Mouse (Mus musculus) intestine, embryonic 15.5 days (tissue): ENCODE data around the gene Mn1. TPM values are rescaled to one million over a fixed set of nuclear protein-coding genes. Genes with fewer than 3 reads are reported as not detected.
A peak's percentile ranks its signal among the peaks of the same experiment; 100 is the strongest.

Experiments used
- ATAC-seq: fragments of 200-750 bp; cut with Nextera tagmentation; 2 replicates; pipeline ENCODE4 v1.8.0; 2017; ENCODE audit warnings: moderate TSS enrichment, moderate library complexity
- H3K27ac ChIP-seq: fragments of 300-500 bp; sonication (generic); 2 replicates; pipeline ENCODE4 v1.5.1; 2015; ENCODE audit warnings: mild to moderate bottlenecking, inconsistent platforms
- H3K27me3 ChIP-seq: fragments of 300-500 bp; sonication (generic); replicated peaks from 2 replicates; pipeline ENCODE4 v1.6.1; 2015; ENCODE audit warnings: inconsistent platforms
- H3K36me3 ChIP-seq: fragments of 300-500 bp; sonication (generic); 2 replicates; pipeline ENCODE4 v1.6.1; 2015; ENCODE audit warnings: inconsistent platforms
- H3K4me1 ChIP-seq: fragments of 300-500 bp; sonication (generic); replicated peaks from 2 replicates; pipeline ENCODE4 v1.6.1; 2015; ENCODE audit warnings: inconsistent platforms
- H3K4me2 ChIP-seq: fragments of 300-500 bp; sonication (generic); replicated peaks from 2 replicates; pipeline ENCODE4 v1.6.1; 2015; ENCODE audit warnings: mild to moderate bottlenecking, inconsistent platforms
- H3K4me3 ChIP-seq: fragments of 300-500 bp; sonication (generic); replicated peaks from 2 replicates; pipeline ENCODE4 v1.5.1; 2015; ENCODE audit warnings: inconsistent platforms
- H3K9ac ChIP-seq: fragments of 300-500 bp; sonication (generic); 2 replicates; pipeline ENCODE4 v1.6.1; 2015; ENCODE audit warnings: inconsistent platforms
- H3K9me3 ChIP-seq: fragments of 300-500 bp; sonication (generic); 2 replicates; pipeline ENCODE4 v1.6.1; 2016; ENCODE audit warnings: inconsistent platforms
- WGBS: fragments of 180-500 bp; shearing (Covaris S2); methylation state at CpG from one replicate; pipeline ENCODE4 v1.1.7; 2015; 5-methylcytosine and 5-hydroxymethylcytosine counted together
- polyA plus RNA-seq: library from polyadenylated mRNA; unstranded; fragments of >200 nt; fragmentation: Nextera tagmentation; extraction: Ambion mirVana; gene quantifications from 2 replicates; pipeline ENCODE4 v1.2.1, GENCODE M21; 2015

Mn1 gene
- polyA plus RNA-seq = 8.0 and 8.7 TPM in 2 replicates

GRCm38 (mm10) chr5:111416591-111417374 is at the start of gene Mn1:
Mn1 (plus strand) TSS chr5:111417362.
- peak within 1 kb of the TSS; percentile 82 for H3K27ac ChIP-seq
- WGBS = under 1% methylated on average over 88 of the region's 88 CpGs
- H3K36me3 ChIP-seq = no peaks in the 10 kb centered on the region
- H3K9ac ChIP-seq = peak within 1 kb of the TSS; percentile 82
- H3K4me1 ChIP-seq = peaks cover 49% of the 10 kb centered on the region
- H3K4me2 ChIP-seq = peak within 1 kb of the TSS; percentile 94
- no peaks in the 10 kb centered on the region for H3K9me3 ChIP-seq
- peaks cover 38% of the 10 kb centered on the region for H3K27me3 ChIP-seq
- H3K4me3 ChIP-seq = peak within 1 kb of the TSS; percentile 78
- peak; percentile 90 for ATAC-seq

GRCm38 (mm10) chr5:111367937-111368517 is 49.1 kb upstream of the Mn1 start:
- Histone ChIP-seq H3K4me2 (no peak overlapping the region), H3K9ac (no peak overlapping the region), H3K4me3 (no peak overlapping the region), H3K36me3 (peaks cover 21% of the 10 kb centered on the region), H3K27me3 (no peaks in the 10 kb centered on the region), H3K9me3 (no peaks in the 10 kb centered on the region), H3K4me1 (no peaks in the 10 kb centered on the region; the same call in 1 of the 2 replicates), H3K27ac (no peak overlapping the region)
- no peak for ATAC-seq
- whole genome bisulfite sequencing = 93% methylated on average over 11 of the region's 11 CpGs

- H3K9ac ChIP-seq = no peak overlapping the region
- H3K27ac ChIP-seq = no peak overlapping the region
- H3K27me3 ChIP-seq = no peaks in the 10 kb centered on the region
- H3K4me3 ChIP-seq = no peak overlapping the region
- H3K4me2 ChIP-seq = no peak overlapping the region
- 83% methylated on average over 5 of the region's 5 CpGs for WGBS
- no peak for ATAC-seq
- no peaks in the 10 kb centered on the region for H3K9me3 ChIP-seq
- no peaks in the 10 kb centered on the region; the same call in 1 of the 2 replicates for H3K4me1 ChIP-seq
- peaks cover 25% of the 10 kb centered on the region for H3K36me3 ChIP-seq
Observed at GRCm38 (mm10) chr5:111368576-111368975, 48.6 kb upstream of the Mn1 start.

GRCm38 (mm10) chr5:111375616-111376015 is 41.5 kb upstream of the Mn1 start:
- H3K4me1 ChIP-seq = no peaks in the 10 kb centered on the region; the same call in 1 of the 2 replicates
- H3K36me3 ChIP-seq = peaks cover 47% of the 10 kb centered on the region
- H3K4me2 ChIP-seq = no peak overlapping the region
- H3K9me3 ChIP-seq = no peaks in the 10 kb centered on the region
- no peak overlapping the region for H3K27ac ChIP-seq
- 84% methylated on average over 4 of the region's 4 CpGs for WGBS
- no peaks in the 10 kb centered on the region for H3K27me3 ChIP-seq
- ATAC-seq = no peak
- no peak overlapping the region for H3K4me3 ChIP-seq
- H3K9ac ChIP-seq = no peak overlapping the region

- Histone ChIP-seq H3K9me3 (no peaks in the 10 kb centered on the region), H3K36me3 (peaks cover 48% of the 10 kb centered on the region), H3K4me2 (no peak overlapping the region), H3K4me1 (no peaks in the 10 kb centered on the region; the same call in 1 of the 2 replicates), H3K9ac (no peak overlapping the region), H3K4me3 (no peak overlapping the region), H3K27ac (no peak overlapping the region), H3K27me3 (no peaks in the 10 kb centered on the region)
- ATAC-seq = no peak
- 91% methylated on average over 24 of the region's 24 CpGs for WGBS
Observed at GRCm38 (mm10) chr5:111376276-111377020, 40.7 kb upstream of the Mn1 start.

GRCm38 (mm10) chr5:111378126-111378993 is 38.8 kb upstream of the Mn1 start:
- no peaks in the 10 kb centered on the region for H3K9me3 ChIP-seq
- H3K27me3 ChIP-seq = no peaks in the 10 kb centered on the region
- H3K36me3 ChIP-seq = peaks cover 40% of the 10 kb centered on the region
- WGBS = 73% methylated on average over 7 of the region's 7 CpGs
- H3K4me3 ChIP-seq = no peak overlapping the region
- ATAC-seq = peak; percentile 53
- peak overlapping the region; percentile 22; the same call in 1 of the 2 replicates for H3K27ac ChIP-seq
- H3K4me1 ChIP-seq = no peaks in the 10 kb centered on the region; the same call in 1 of the 2 replicates
- no peak overlapping the region for H3K4me2 ChIP-seq
- H3K9ac ChIP-seq = no peak overlapping the region

- ATAC-seq = no peak
- no peak overlapping the region for H3K27ac ChIP-seq
- H3K27me3 ChIP-seq = no peaks in the 10 kb centered on the region
- no peak overlapping the region for H3K9ac ChIP-seq
- peaks cover 39% of the 10 kb centered on the region for H3K36me3 ChIP-seq
- H3K4me2 ChIP-seq = no peak overlapping the region
- H3K4me3 ChIP-seq = no peak overlapping the region
- no peaks in the 10 kb centered on the region for H3K9me3 ChIP-seq
- H3K4me1 ChIP-seq = no peaks in the 10 kb centered on the region; the same call in 1 of the 2 replicates
- WGBS = 82% methylated on average over 5 of the region's 5 CpGs
Observed at GRCm38 (mm10) chr5:111383335-111383734, 33.8 kb upstream of the Mn1 start.

GRCm38 (mm10) chr5:111390911-111391310 is 26.3 kb upstream of the Mn1 start:
- H3K4me1 ChIP-seq = peaks cover 26% of the 10 kb centered on the region
- 81% methylated on average over 10 of the region's 10 CpGs for WGBS

GRCm38 (mm10) chr5:111391485-111391884 is 25.7 kb upstream of the Mn1 start:
- Histone ChIP-seq H3K27me3 (no peaks in the 10 kb centered on the region), H3K9ac (no peak overlapping the region), H3K4me2 (no peak overlapping the region), H3K27ac (no peak overlapping the region), H3K4me3 (no peak overlapping the region), H3K36me3 (no peaks in the 10 kb centered on the region), H3K4me1 (peaks cover 31% of the 10 kb centered on the region), H3K9me3 (no peaks in the 10 kb centered on the region)
- WGBS = 87% methylated on average over 6 of the region's 6 CpGs
- no peak for ATAC-seq

More at GRCm38 (mm10) chr5:111390911-111391310, 26.3 kb upstream of the Mn1 start:
- Histone ChIP-seq H3K36me3 (0 out of 2 replicates have a peak, but pooled peaks cover 1% of the 10 kb centered on the region), H3K9me3 (no peaks in the 10 kb centered on the region), H3K4me2 (no peak overlapping the region), H3K27ac (no peak overlapping the region), H3K4me3 (no peak overlapping the region), H3K27me3 (no peaks in the 10 kb centered on the region), H3K9ac (no peak overlapping the region)
- ATAC-seq = no peak

GRCm38 (mm10) chr5:111393346-111394197 is 23.6 kb upstream of the Mn1 start:
- H3K9ac ChIP-seq = no peak overlapping the region
- ATAC-seq = peak; percentile 88
- no peaks in the 10 kb centered on the region for H3K36me3 ChIP-seq
- H3K4me1 ChIP-seq = peaks cover 42% of the 10 kb centered on the region
- no peaks in the 10 kb centered on the region for H3K9me3 ChIP-seq
- no peak overlapping the region for H3K4me3 ChIP-seq
- H3K4me2 ChIP-seq = peak overlapping the region; percentile 60
- H3K27me3 ChIP-seq = no peaks in the 10 kb centered on the region
- 24% methylated on average over 17 of the region's 17 CpGs for WGBS
- no peak overlapping the region for H3K27ac ChIP-seq
